Mouse (Mus musculus) MEL (cell line): ENCODE measurements around the gene Mtrf1. TPM values are rescaled to one million over a fixed set of nuclear protein-coding genes. Genes with fewer than 3 reads are reported as not detected.
A peak's percentile ranks its signal among the peaks of the same experiment; 100 is the strongest.

ENCODE experiments used
- DNase-seq: peaks from one replicate; pipeline ENCODE4 v3.0.0; 2011; ENCODE audit warnings: low read depth, low spot score
- H3K27ac ChIP-seq: 2 replicates; pipeline ENCODE4 v1.5.1; 2012; ENCODE audit warnings: low read depth, mild to moderate bottlenecking, control low read depth, low read length, moderate library complexity; ENCODE audit not compliant: control insufficient read depth
- H3K27me3 ChIP-seq, 2 experiments: fragments of 150-350 bp in 1 of 2; sonication (generic) in 1 of 2; 2 replicates each; pipeline ENCODE4 v1.6.1; 2012; ENCODE audit warnings: low read length in 2 of 2, mild to moderate bottlenecking in 2 of 2, improper control_type of control experiment in 1 of 2, moderate library complexity in 1 of 2; ENCODE audit not compliant: insufficient read depth in 2 of 2, control insufficient read depth in 1 of 2
- H3K36me3 ChIP-seq, 2 experiments: 2 replicates each; pipeline ENCODE4 v1.6.1; 2012 to 2014; ENCODE audit warnings: low read length in 2 of 2, improper control_type of control experiment in 1 of 2, inconsistent platforms in 1 of 2, mild to moderate bottlenecking in 1 of 2; ENCODE audit not compliant: insufficient read depth in 2 of 2, control insufficient read depth in 1 of 2
- H3K4me1 ChIP-seq, 2 experiments: fragments of 150-350 bp in 1 of 2; sonication (generic) in 1 of 2; 2 replicates each; pipeline ENCODE4 v1.6.1; 2012; ENCODE audit warnings: low read length in 2 of 2, improper control_type of control experiment in 1 of 2, mild to moderate bottlenecking in 1 of 2; ENCODE audit not compliant: insufficient read depth in 2 of 2, control insufficient read depth in 1 of 2
- H3K4me3 ChIP-seq, 2 experiments: fragments of 150-350 bp in 1 of 2; sonication (generic) in 1 of 2; 2 replicates each; pipeline ENCODE4 v1.5.1; 2012; ENCODE audit warnings: low read depth in 2 of 2, low read length in 2 of 2, mild to moderate bottlenecking in 2 of 2, moderate library complexity in 2 of 2, control low read depth in 1 of 2, improper control_type of control experiment in 1 of 2; ENCODE audit not compliant: control insufficient read depth in 1 of 2, insufficient read depth in 1 of 2
- H3K79me2 ChIP-seq: 2 replicates; pipeline ENCODE4 v1.6.1; 2012; ENCODE audit warnings: mild to moderate bottlenecking, low read length, moderate library complexity; ENCODE audit not compliant: control insufficient read depth, poor library complexity, insufficient read depth
- H3K9ac ChIP-seq: 2 replicates; pipeline ENCODE4 v1.6.1; 2012; ENCODE audit warnings: low read depth, mild to moderate bottlenecking, control low read depth, low read length, moderate library complexity; ENCODE audit not compliant: control insufficient read depth, poor library complexity, severe bottlenecking
- H3K9me3 ChIP-seq: fragments of 150-350 bp; sonication (generic); replicated peaks from 2 replicates; pipeline ENCODE4 v1.6.1; 2012; ENCODE audit warnings: mild to moderate bottlenecking, low read length, improper control_type of control experiment, moderate library complexity; ENCODE audit not compliant: insufficient read depth
- CHD1 ChIP-seq: IDR thresholded peaks from 2 replicates; pipeline ENCODE4 v1.6.1; 2012; ENCODE audit warnings: low read depth, mild to moderate bottlenecking, inconsistent platforms, low read length, improper control_type of control experiment
- CHD2 ChIP-seq: IDR thresholded peaks from 2 replicates; pipeline ENCODE4 v1.6.1; 2011; ENCODE audit warnings: low read length, improper control_type of control experiment
- CTCF ChIP-seq, 3 experiments: IDR thresholded peaks in 2 of 3; conservative IDR thresholded peaks in 1 of 3; 2 replicates each; pipeline ENCODE4 v1.5.1; 2011 to 2012; ENCODE audit warnings: low read length in 3 of 3, low read depth in 2 of 3, mild to moderate bottlenecking in 2 of 3, improper control_type of control experiment in 1 of 3, inconsistent platforms in 1 of 3, mixed read lengths in 1 of 3, moderate library complexity in 1 of 3; ENCODE audit not compliant: control insufficient read depth in 1 of 3, insufficient read depth in 1 of 3, poor library complexity in 1 of 3, severe bottlenecking in 1 of 3
- E2F4 ChIP-seq: IDR thresholded peaks from 2 replicates; pipeline ENCODE4 v1.6.1; 2011; ENCODE audit warnings: low read depth, low read length, improper control_type of control experiment, borderline replicate concordance
- ELF1 ChIP-seq: IDR thresholded peaks from 2 replicates; pipeline ENCODE4 v1.6.1; 2014; ENCODE audit warnings: low read depth, mild to moderate bottlenecking, inconsistent platforms, low read length, improper control_type of control experiment, moderate library complexity
- ETS1 ChIP-seq: IDR thresholded peaks from 2 replicates; pipeline ENCODE4 v1.6.1; 2012; ENCODE audit warnings: low read depth, mild to moderate bottlenecking, inconsistent platforms, low read length, improper control_type of control experiment, moderate library complexity
- GABPA ChIP-seq: IDR thresholded peaks from 2 replicates; pipeline ENCODE4 v1.6.1; 2012; ENCODE audit warnings: low read depth, mild to moderate bottlenecking, inconsistent platforms, low read length, improper control_type of control experiment, moderate library complexity
- GATA1 ChIP-seq: IDR thresholded peaks from 2 replicates; pipeline ENCODE4 v1.6.1; 2011; ENCODE audit warnings: low read depth, low read length, improper control_type of control experiment
- HCFC1 ChIP-seq: IDR thresholded peaks from 2 replicates; pipeline ENCODE4 v1.6.1; 2012; ENCODE audit warnings: low read depth, mild to moderate bottlenecking, inconsistent platforms, low read length, improper control_type of control experiment, moderate library complexity
- MAFK ChIP-seq: IDR thresholded peaks from 2 replicates; pipeline ENCODE4 v1.6.1; 2011; ENCODE audit warnings: low read depth, mild to moderate bottlenecking, low read length, improper control_type of control experiment, borderline replicate concordance
- MAX ChIP-seq: IDR thresholded peaks from 2 replicates; pipeline ENCODE4 v1.6.1; 2011; ENCODE audit warnings: low read length, improper control_type of control experiment
- MXI1 ChIP-seq: IDR thresholded peaks from 2 replicates; pipeline ENCODE4 v1.6.1; 2011; ENCODE audit warnings: mild to moderate bottlenecking, low read depth, low read length, improper control_type of control experiment
- MYB ChIP-seq: IDR thresholded peaks from 2 replicates; pipeline ENCODE4 v1.6.1; 2011; ENCODE audit warnings: mild to moderate bottlenecking, low read depth, low read length, improper control_type of control experiment
- MYC ChIP-seq: IDR thresholded peaks from 2 replicates; pipeline ENCODE4 v1.6.1; 2011; ENCODE audit warnings: low read depth, mild to moderate bottlenecking, low read length, improper control_type of control experiment, moderate library complexity
- NELFE ChIP-seq: IDR thresholded peaks from 2 replicates; pipeline ENCODE4 v1.6.1; 2011; ENCODE audit warnings: low read depth, low read length, improper control_type of control experiment
- POLR2A ChIP-seq, 2 experiments: IDR thresholded peaks; 2 replicates each; pipeline ENCODE4 v1.6.1; 2011 to 2012; ENCODE audit warnings: low read length in 2 of 2, mild to moderate bottlenecking in 2 of 2, control low read depth in 1 of 2, improper control_type of control experiment in 1 of 2, low read depth in 1 of 2, moderate library complexity in 1 of 2; ENCODE audit not compliant: control insufficient read depth in 1 of 2, insufficient read depth in 1 of 2, poor library complexity in 1 of 2
- POLR2AphosphoS2 ChIP-seq: IDR thresholded peaks from 2 replicates; pipeline ENCODE4 v1.6.1; 2011; ENCODE audit warnings: low read length, improper control_type of control experiment
- POLR2AphosphoS5 ChIP-seq: IDR thresholded peaks from 2 replicates; pipeline ENCODE4 v1.6.1; 2012; ENCODE audit warnings: low read depth, borderline replicate concordance, mild to moderate bottlenecking, inconsistent platforms, low read length, moderate library complexity, mixed read lengths
- SIN3A ChIP-seq: IDR thresholded peaks from 2 replicates; pipeline ENCODE4 v1.6.1; 2012; ENCODE audit warnings: low read length, improper control_type of control experiment, inconsistent platforms
- SMC3 ChIP-seq: IDR thresholded peaks from 2 replicates; pipeline ENCODE4 v1.6.1; 2011; ENCODE audit warnings: low read depth, low read length, improper control_type of control experiment
- TAL1 ChIP-seq: IDR thresholded peaks from 2 replicates; pipeline ENCODE4 v1.6.1; 2012; ENCODE audit warnings: mild to moderate bottlenecking, inconsistent platforms, low read length, moderate library complexity, mixed read lengths
- TBP ChIP-seq: IDR thresholded peaks from 2 replicates; pipeline ENCODE4 v1.8.0; 2011; ENCODE audit warnings: low read depth, low read length, improper control_type of control experiment
- TCF12 ChIP-seq: IDR thresholded peaks from 2 replicates; pipeline ENCODE4 v1.6.1; 2014; ENCODE audit warnings: low read depth, mild to moderate bottlenecking, inconsistent platforms, low read length, improper control_type of control experiment, moderate library complexity
- USF1 ChIP-seq: IDR thresholded peaks from 2 replicates; pipeline ENCODE4 v1.6.1; 2014; ENCODE audit warnings: low read depth, mild to moderate bottlenecking, inconsistent platforms, low read length, improper control_type of control experiment, moderate library complexity
- ZKSCAN1 ChIP-seq: IDR thresholded peaks from 2 replicates; pipeline ENCODE4 v1.6.1; 2012; ENCODE audit warnings: low read depth, mild to moderate bottlenecking, inconsistent platforms, low read length, improper control_type of control experiment, moderate library complexity
- ZMIZ1 ChIP-seq: IDR thresholded peaks from 2 replicates; pipeline ENCODE4 v1.6.1; 2012; ENCODE audit warnings: low read depth, mild to moderate bottlenecking, inconsistent platforms, low read length, improper control_type of control experiment, moderate library complexity
- polyA plus RNA-seq, 2 experiments: library from polyadenylated mRNA; stranded (reverse) in 1 of 2; unstranded in 1 of 2; fragments of >175 nt in 1 of 2; fragments of >200 nt in 1 of 2; gene quantifications; 2 replicates each; pipeline versions ENCODE4 v1.2.1 to v1.2.4; 2012; ENCODE audit warnings: low replicate concordance in 2 of 2, low read depth in 1 of 2; ENCODE audit not compliant: insufficient read length in 2 of 2, insufficient read depth in 1 of 2, missing spikeins in 1 of 2
- total RNA-seq: library from RNA; depleted of rRNA; stranded (reverse); fragments of 300-350 nt; gene quantifications from 2 replicates; pipeline ENCODE4 v1.2.3, GENCODE M21; 2012; rRNA removed

The Mtrf1 gene
- total RNA-seq (4.0 and 4.8 TPM in 2 replicates), polyA plus RNA-seq (1 to 10 TPM in 1 of 2 experiments, not detected in 1; 4.9 TPM)

GRCm38 (mm10) chr14:79397321-79398122 lies at the start of gene Mtrf1:
TSS of gene Mtrf1 (plus strand) at chr14:79397772.
- Histone ChIP-seq H3K27ac (peak within 1 kb of the TSS; percentile 95), H3K27me3 (no peaks in the 10 kb centered on the region), H3K36me3 (peaks cover 0 to 11% of the 10 kb centered on the region in 2 experiments; a peak in 2 of 4 replicates), H3K9me3 (no peaks in the 10 kb centered on the region), H3K4me1 (peaks cover 0 to 2% of the 10 kb centered on the region in 2 experiments; a peak in 1 of 4 replicates), H3K9ac (peak within 1 kb of the TSS; percentile 87), H3K4me3 (peak within 1 kb of the TSS; percentile 61 to 87), H3K79me2 (no peaks in the 10 kb centered on the region)
- DNase-seq = peak; percentile 92
- TF ChIP-seq CHD2 (no peak), ZMIZ1 (peak; percentile 73; the same call in 1 of the 2 replicates), TCF12 (no peak), MAFK (no peak), E2F4 (no peak), CHD1 (no peak), ELF1 (peak; percentile 79), ETS1 (0 out of 2 replicates have a peak, but pooled peaks have one; percentile 37), MAX (peak; percentile 47; the same call in 1 of the 2 replicates), POLR2A (IDR thresholded peaks at IDR 0.05; ENCODE audit: control insufficient read depth in 1 of 2, insufficient read depth in 1 of 2, low read depth in 1 of 2, low read length in 2 of 2, poor library complexity in 1 of 2) (peak; percentile 44 to 75; a peak in 3 of 4 replicates), SIN3A (peak; percentile 26; the same call in 1 of the 2 replicates), ZKSCAN1 (no peak), MYB (no peak), CTCF (IDR thresholded peaks at IDR 0.05 in 2 of 3, conservative IDR thresholded peaks at IDR 0.05 in 1 of 3; ENCODE audit: control insufficient read depth in 1 of 3, insufficient read depth in 1 of 3, low read depth in 2 of 3, low read length in 3 of 3, poor library complexity in 1 of 3, severe bottlenecking in 1 of 3) (no peak), POLR2AphosphoS2 (peak; percentile 54; the same call in 1 of the 2 replicates), HCFC1 (peak; percentile 90), USF1 (no peak), MYC (peak; percentile 84), MXI1 (peak; percentile 61; the same call in 1 of the 2 replicates), TBP (peak; percentile 90), GATA1 (peak; percentile 64), POLR2AphosphoS5 (no peak; the same call in 1 of the 2 replicates), NELFE (peak; percentile 75), SMC3 (no peak), GABPA (no peak), TAL1 (no peak)
